Mouse (Mus musculus) ES-E14 (cell line): ENCODE results near the gene Gm7030. TPM values are rescaled to one million over a fixed set of nuclear protein-coding genes. Genes with fewer than 3 reads are reported as not detected.
"Not testable (repeated sequence)": the region's sequence is repeated elsewhere in the genome, so short reads cannot be mapped to it uniquely, and the experiment has no call there.

Experiments used
- DNase-seq: peaks from one replicate; pipeline ENCODE4 v3.0.0-alpha.2; 2013; ENCODE audit warnings: low read depth, low spot score
- H3K27ac ChIP-seq: 2 replicates; pipeline ENCODE4 v1.5.1; 2012; ENCODE audit warnings: low read depth, mild to moderate bottlenecking, low read length, moderate library complexity, mixed read lengths; ENCODE audit not compliant: poor library complexity, insufficient read depth, severe bottlenecking
- H3K36me3 ChIP-seq: 2 replicates; pipeline ENCODE4 v1.6.1; 2012; ENCODE audit warnings: mild to moderate bottlenecking, low read length, moderate library complexity, mixed read lengths; ENCODE audit not compliant: control insufficient read depth, poor library complexity, insufficient read depth, severe bottlenecking
- H3K4me1 ChIP-seq, 2 experiments: fragments of 150-350 bp in 1 of 2; sonication (generic) in 1 of 2; 2 replicates each; pipeline ENCODE4 v1.6.1; 2012; ENCODE audit warnings: low read length in 2 of 2, mild to moderate bottlenecking in 1 of 2, mixed read lengths in 1 of 2; ENCODE audit not compliant: control insufficient read depth in 2 of 2, insufficient read depth in 2 of 2, poor library complexity in 1 of 2
- H3K4me3 ChIP-seq, 2 experiments: fragments of 150-350 bp in 1 of 2; sonication (generic) in 1 of 2; 2 replicates each; pipeline ENCODE4 v1.5.1; 2012; ENCODE audit warnings: low read length in 2 of 2, low read depth in 1 of 2, mild to moderate bottlenecking in 1 of 2, mixed read lengths in 1 of 2; ENCODE audit not compliant: insufficient read depth in 1 of 2, poor library complexity in 1 of 2, severe bottlenecking in 1 of 2
- H3K9ac ChIP-seq: 2 replicates; pipeline ENCODE4 v1.6.1; 2012; ENCODE audit warnings: low read depth, mild to moderate bottlenecking, low read length, mixed read lengths; ENCODE audit not compliant: poor library complexity, insufficient read depth, severe bottlenecking
- H3K9me3 ChIP-seq: fragments of 150-350 bp; sonication (generic); 2 replicates; pipeline ENCODE4 v1.6.1; 2012; ENCODE audit warnings: low read depth, mild to moderate bottlenecking, low read length; ENCODE audit not compliant: control insufficient read depth, insufficient read depth
- CHD2 ChIP-seq: IDR thresholded peaks from 2 replicates; pipeline ENCODE4 v1.6.1; 2014; ENCODE audit warnings: mild to moderate bottlenecking, low read depth, low read length, inconsistent platforms
- HCFC1 ChIP-seq: IDR thresholded peaks from 2 replicates; pipeline ENCODE4 v1.6.1; 2012; ENCODE audit warnings: low read length, inconsistent platforms, borderline replicate concordance; ENCODE audit not compliant: insufficient read depth
- MAFK ChIP-seq: IDR thresholded peaks from 2 replicates; pipeline ENCODE4 v1.6.1; 2014; ENCODE audit warnings: mild to moderate bottlenecking, low read depth, low read length, inconsistent platforms; ENCODE audit not compliant: insufficient read depth
- ZC3H11A ChIP-seq: IDR thresholded peaks from 2 replicates; pipeline ENCODE4 v1.6.1; 2012; ENCODE audit warnings: low read depth, mild to moderate bottlenecking, inconsistent platforms, low read length, borderline replicate concordance
- ZNF384 ChIP-seq: IDR thresholded peaks from 2 replicates; pipeline ENCODE4 v1.6.1; 2012; ENCODE audit warnings: low read depth, low read length, inconsistent platforms
- in situ Hi-C, 2 experiments: fragments of 600-800 bp; cut with MboI; formaldehyde crosslinking; loops; one replicate each; pipeline ENCODE4 v1.15.1; 2025; ENCODE audit warnings: low sequenced_read_pairs in 2 of 2, inconsistent platforms in 1 of 2; ENCODE audit not compliant: unreplicated experiment in 2 of 2
- total RNA-seq: library from RNA; depleted of rRNA; stranded (reverse); fragments of 300-350 nt; gene quantifications from 2 replicates; pipeline ENCODE4 v1.2.3, GENCODE M21; 2012

The Gm7030 gene
- total RNA-seq, 1 experiment = not detected

GRCm38 (mm10) chr17:36168039-36168652 lies 38.9 kb upstream of the Gm7030 start, which contains the start of gene Gm8909:
Gene Gm8909, minus strand, starts transcription at chr17:36168537.
- no peak for DNase-seq
- H3K27ac ChIP-seq = no peak within 1 kb of the TSS
- TF ChIP-seq ZNF384 (no peak), HCFC1 (no peak), MAFK (no peak), ZC3H11A (no peak), CHD2 (no peak)
- H3K36me3 ChIP-seq = no peaks in the 10 kb centered on the region
- no peaks in the 10 kb centered on the region for H3K4me1 ChIP-seq
- no peaks in the 10 kb centered on the region for H3K9me3 ChIP-seq
- in situ Hi-C loops = no loop called here
- no peak within 1 kb of the TSS for H3K9ac ChIP-seq
- H3K4me3 ChIP-seq = no peak within 1 kb of the TSS

- Histone ChIP-seq H3K4me3 (no peak overlapping the region), H3K36me3 (no peaks in the 10 kb centered on the region), H3K9me3 (no peaks in the 10 kb centered on the region), H3K27ac (no peak overlapping the region), H3K9ac (no peak overlapping the region), H3K4me1 (no peaks in the 10 kb centered on the region)
- TF ChIP-seq ZNF384 (no peak), MAFK (no peak), HCFC1 (no peak), ZC3H11A (no peak), CHD2 (no peak)
- DNase-seq = no peak
- in situ Hi-C loops = no loop called here
Measured at GRCm38 (mm10) chr17:36167306-36168038, 38.2 kb upstream of the Gm7030 start.

- in situ Hi-C loops, H3K36me3 ChIP-seq, H3K4me1 ChIP-seq, H3K9ac ChIP-seq, DNase-seq, H3K4me3 ChIP-seq, H3K9me3 ChIP-seq, H3K27ac ChIP-seq: not testable (repeated sequence)
Measured at GRCm38 (mm10) chr17:36166901-36167300, 37.7 kb upstream of the Gm7030 start.

- Histone ChIP-seq H3K9me3 (no peaks in the 10 kb centered on the region), H3K4me1 (no peaks in the 10 kb centered on the region), H3K9ac (no peak overlapping the region), H3K36me3 (no peaks in the 10 kb centered on the region), H3K27ac (no peak overlapping the region), H3K4me3 (peak overlapping the region in 1 of 2 experiments; percentile 42; a peak in 2 of 4 replicates)
- TF ChIP-seq CHD2 (no peak), ZNF384 (no peak), MAFK (no peak), ZC3H11A (no peak), HCFC1 (no peak)
- no peak for DNase-seq
- in situ Hi-C loops = no loop called here
Measured at GRCm38 (mm10) chr17:36161129-36162051, 32.2 kb upstream of the Gm7030 start.

GRCm38 (mm10) chr17:36158264-36158663 lies 29.0 kb upstream of the Gm7030 start:
- in situ Hi-C loops, H3K27ac ChIP-seq, H3K9me3 ChIP-seq, DNase-seq, H3K9ac ChIP-seq, H3K36me3 ChIP-seq, H3K4me1 ChIP-seq, H3K4me3 ChIP-seq: not testable (repeated sequence)

- in situ Hi-C loops, H3K36me3 ChIP-seq, H3K4me3 ChIP-seq, H3K9ac ChIP-seq, DNase-seq, H3K4me1 ChIP-seq, H3K27ac ChIP-seq, H3K9me3 ChIP-seq: not testable (repeated sequence)
Measured at GRCm38 (mm10) chr17:36157782-36158181, 28.6 kb upstream of the Gm7030 start.
